16 mouse cellular contexts compared by ENCODE assay signal in genomic region chr4:47597586-47597985, GRCm38 (mm10).
DNase-seq lines count a peak whose midpoint lies in the region; ATAC-seq and TF ChIP-seq lines count a peak whose summit lies in the region.
"Had no signal": no experiment of that assay in that cellular context is flagged by ENCODE, and none has a peak within 500 bp of the region (broad histone marks: within the 10 kb centered on the region; RNA-seq: fewer than 3 reads in every experiment).

No protein-coding gene starts in this region.

- ATAC-seq in activated CD4-positive, CD25-positive, alpha-beta regulatory T cell, adult 4 months: no peak
- ATAC-seq: inflammation-experienced regulatory T-cells, adult 6 months; Patski had no signal

- no peak overlapping the region for H3K4me3 ChIP-seq in cerebellum, adult 2 months (replicated peaks; ENCODE audit: insufficient read depth, low read depth, low read length)
- no peak overlapping the region for H3K4me3 ChIP-seq in layer of hippocampus, adult 2 months
- H3K4me3 ChIP-seq: embryonic facial prominence, embryonic 10.5 days; heart, embryonic 12.5 days; limb, embryonic 15.5 days; neural tube, embryonic 13.5 days had no signal

- 5% methylated on average over 7 of the region's 7 CpGs for WGBS in cerebellum, adult 2 months

- peak; percentile 33 to 47 for DNase-seq in left cerebral cortex, postnatal 14 days (ENCODE audit: low spot score in 2 of 2)
- DNase-seq in left cerebral cortex, postnatal 36 days (ENCODE audit: low spot score in 2 of 2): no peak
- DNase-seq in brain, embryonic 18.5 days (ENCODE audit: low read depth, low spot score): peak; percentile 54
- peak; percentile 73 to 84 for DNase-seq in cerebellum, adult 2 months
- DNase-seq in layer of hippocampus, adult 2 months (ENCODE audit: low spot score in 2 of 2): peak; percentile 44 to 58
- no peak for DNase-seq in spleen, postnatal 36 days (ENCODE audit: low spot score in 2 of 2)
- DNase-seq: gastrocnemius, postnatal 14 days; lung, adult 2 months had no signal

- peak overlapping the region; percentile 23; the same call in 1 of the 2 replicates for H3K27ac ChIP-seq in cerebellum, adult 2 months (ENCODE audit: insufficient read depth, low read length)
- H3K27ac ChIP-seq in layer of hippocampus, adult 2 months: peak overlapping the region; percentile 18; the same call in 1 of the 2 replicates
- H3K27ac ChIP-seq: embryonic facial prominence, embryonic 10.5 days; kidney, postnatal 0 days; limb, embryonic 15.5 days; neural tube, embryonic 13.5 days had no signal

- peaks cover 28% of the 10 kb centered on the region for H3K4me1 ChIP-seq in cerebellum, adult 2 months (ENCODE audit: control insufficient read depth, insufficient read depth, low read length)
- H3K4me1 ChIP-seq: neural tube, embryonic 13.5 days had no signal

- intact Hi-C loops in left cerebral cortex, postnatal 14 days (cut with DNase I): no loop called here
- intact Hi-C loops in left cerebral cortex, postnatal 36 days (cut with DNase I): no loop called here

- TF ChIP-seq CTCF in cerebellum, adult 2 months (IDR thresholded peaks at IDR 0.05; ENCODE audit: borderline replicate concordance, insufficient read depth, low read depth, low read length): no peak
- no peak for TF ChIP-seq CTCF in layer of hippocampus, adult 2 months (conservative IDR thresholded peaks at IDR 0.05)

- no peak for TF ChIP-seq POLR2A in cerebellum, adult 2 months (IDR thresholded peaks at IDR 0.05; ENCODE audit: borderline replicate concordance, insufficient read depth, low read length)

- no peaks in the 10 kb centered on the region for H3K27me3 ChIP-seq in cerebellum, adult 2 months (ENCODE audit: control insufficient read depth, insufficient read depth, low read length)
- H3K27me3 ChIP-seq: heart, embryonic 12.5 days; limb, embryonic 15.5 days; neural tube, embryonic 13.5 days had no signal

Comparison
In these comparisons a context has a peak if more than half of its experiments do, and no peak if none do; other contexts are left out.
1. DNase-seq: peak in left cerebral cortex, postnatal 14 days (2 of 2), brain, embryonic 18.5 days (single experiment), cerebellum, adult 2 months (2 of 2) and layer of hippocampus, adult 2 months (2 of 2); none in left cerebral cortex, postnatal 36 days (0 of 2) and spleen, postnatal 36 days (0 of 2).